Mouse (Mus musculus): ENCODE data around the gene Sbk1. TPM values are rescaled to one million over a fixed set of nuclear protein-coding genes. Genes with fewer than 3 reads are reported as not detected.
"Not testable (repeated sequence)": the region's sequence is repeated elsewhere in the genome, so short reads cannot be mapped to it uniquely, and the experiment has no call there.

The Sbk1 gene
- total RNA-seq, 2 experiments from 2014 or later = 94.8 to 95.4 TPM

GRCm38 (mm10) chr7:126260280-126261210 is 11.9 kb upstream of the Sbk1 start:
- peak; percentile 77 to 80 for DNase-seq (ENCODE audit: low spot score in 2 of 2)
- intact Hi-C loops (cut with DNase I) = loop anchor here (1.0 to 2.0 kb wide), 2 partner anchors 38 to 116 kb away; partner anchors contain the start of gene Spns1

- intact Hi-C loops (cut with DNase I) = loop anchor here (2.0 kb wide), 1 partner anchor 115 kb away; the partner anchor contains the start of gene Spns1
- DNase-seq (ENCODE audit: low spot score in 2 of 2) = no peak
Measured at GRCm38 (mm10) chr7:126261823-126262222, 10.6 kb upstream of the Sbk1 start.

GRCm38 (mm10) chr7:126263964-126264363 is 8.5 kb upstream of the Sbk1 start:
- no peak for DNase-seq (ENCODE audit: low spot score in 2 of 2)
- intact Hi-C loops (cut with DNase I) = no loop called here

GRCm38 (mm10) chr7:126265949-126266348 is 6.5 kb upstream of the Sbk1 start:
- peak; percentile 93 to 97 for DNase-seq (ENCODE audit: low spot score in 2 of 2)
- intact Hi-C loops (cut with DNase I) = no loop called here

GRCm38 (mm10) chr7:126266372-126266870 is 6.0 kb upstream of the Sbk1 start:
- intact Hi-C loops (cut with DNase I) = no loop called here
- DNase-seq (ENCODE audit: low spot score in 2 of 2) = no peak

- intact Hi-C loops (cut with DNase I) = no loop called here
- DNase-seq (ENCODE audit: low spot score in 2 of 2) = no peak
Measured at GRCm38 (mm10) chr7:126267606-126268005, 4.8 kb upstream of the Sbk1 start.

GRCm38 (mm10) chr7:126272770-126273311 is 422 bp downstream of the Sbk1 start:
- DNase-seq (ENCODE audit: low spot score in 2 of 2) = no peak
- intact Hi-C loops (cut with DNase I) = no loop called here

- intact Hi-C loops (cut with DNase I) = no loop called here
- no peak for DNase-seq (ENCODE audit: low spot score in 2 of 2)
Measured at GRCm38 (mm10) chr7:126273351-126274042, 1.1 kb downstream of the Sbk1 start.

GRCm38 (mm10) chr7:126274137-126274536 is 1.7 kb downstream of the Sbk1 start:
- intact Hi-C loops (cut with DNase I) = no loop called here
- DNase-seq (ENCODE audit: low spot score in 2 of 2) = no peak

GRCm38 (mm10) chr7:126274626-126275025 is 2.2 kb downstream of the Sbk1 start:
- intact Hi-C loops (cut with DNase I) = no loop called here
- DNase-seq (ENCODE audit: low spot score in 2 of 2) = no peak

- intact Hi-C loops (cut with DNase I) = no loop called here
- DNase-seq (ENCODE audit: low spot score in 2 of 2) = no peak
Measured at GRCm38 (mm10) chr7:126275711-126276110, 3.3 kb downstream of the Sbk1 start.

GRCm38 (mm10) chr7:126276297-126276696 is 3.9 kb downstream of the Sbk1 start:
- DNase-seq (ENCODE audit: low spot score in 2 of 2) = no peak
- intact Hi-C loops (cut with DNase I) = no loop called here

- intact Hi-C loops (cut with DNase I) = no loop called here
- DNase-seq (ENCODE audit: low spot score in 2 of 2) = no peak
Measured at GRCm38 (mm10) chr7:126277536-126278295, 5.3 kb downstream of the Sbk1 start.

- intact Hi-C loops (cut with DNase I) = no loop called here
- DNase-seq (ENCODE audit: low spot score in 2 of 2) = no peak
Measured at GRCm38 (mm10) chr7:126278799-126279198, 6.4 kb downstream of the Sbk1 start.

GRCm38 (mm10) chr7:126279774-126280482 is 7.5 kb downstream of the Sbk1 start:
- DNase-seq (ENCODE audit: low spot score in 2 of 2) = no peak
- intact Hi-C loops (cut with DNase I) = no loop called here

GRCm38 (mm10) chr7:126280696-126281095 is 8.3 kb downstream of the Sbk1 start:
- intact Hi-C loops (cut with DNase I) = no loop called here
- DNase-seq (ENCODE audit: low spot score in 2 of 2) = no peak

GRCm38 (mm10) chr7:126281876-126282682 is 9.7 kb downstream of the Sbk1 start:
- no peak for DNase-seq (ENCODE audit: low spot score in 2 of 2)
- intact Hi-C loops (cut with DNase I) = no loop called here

GRCm38 (mm10) chr7:126282683-126282990 is 10.2 kb downstream of the Sbk1 start:
- DNase-seq (ENCODE audit: low spot score in 2 of 2); intact Hi-C loops (cut with DNase I): not testable (repeated sequence)
